Mouse (Mus musculus) cerebellum, postnatal 14 days (tissue): Measurements from ENCODE around the gene Rnf180.

Experiments used
- DNase-seq, 2 experiments: peaks; one replicate each; pipeline ENCODE4 v3.0.0; 2021; ENCODE audit warnings: mixed read lengths in 2 of 2

Rnf180 gene

GRCm38 (mm10) chr13:105121617-105122016, 173.0 kb downstream of the Rnf180 start:
- DNase-seq = no peak

GRCm38 (mm10) chr13:105111599-105111998, 183.0 kb downstream of the Rnf180 start:
- DNase-seq = no peak

GRCm38 (mm10) chr13:105104385-105104784, 190.2 kb downstream of the Rnf180 start:
- no peak for DNase-seq

- no peak for DNase-seq
These were observed 193.9 kb downstream of the Rnf180 start for GRCm38 (mm10) chr13:105100705-105101104.

GRCm38 (mm10) chr13:105096316-105096715, 198.3 kb downstream of the Rnf180 start:
- DNase-seq = no peak

GRCm38 (mm10) chr13:105089276-105089675, 205.3 kb downstream of the Rnf180 start:
- no peak for DNase-seq

GRCm38 (mm10) chr13:105081862-105082261, 212.8 kb downstream of the Rnf180 start, which contains the start of gene 4933425L06Rik:
Gene 4933425L06Rik, plus strand, starts transcription at chr13:105082122.
- no peak for DNase-seq
